Mouse (Mus musculus): ENCODE data around the gene Ppp1r2. TPM values are rescaled to one million over a fixed set of nuclear protein-coding genes. Genes with fewer than 3 reads are reported as not detected.
A peak's percentile ranks its signal among the peaks of the same experiment; 100 is the strongest.

The Ppp1r2 gene
- polyA plus RNA-seq, 1 experiment from 2014 or later, result 78.4 TPM

DNA sequence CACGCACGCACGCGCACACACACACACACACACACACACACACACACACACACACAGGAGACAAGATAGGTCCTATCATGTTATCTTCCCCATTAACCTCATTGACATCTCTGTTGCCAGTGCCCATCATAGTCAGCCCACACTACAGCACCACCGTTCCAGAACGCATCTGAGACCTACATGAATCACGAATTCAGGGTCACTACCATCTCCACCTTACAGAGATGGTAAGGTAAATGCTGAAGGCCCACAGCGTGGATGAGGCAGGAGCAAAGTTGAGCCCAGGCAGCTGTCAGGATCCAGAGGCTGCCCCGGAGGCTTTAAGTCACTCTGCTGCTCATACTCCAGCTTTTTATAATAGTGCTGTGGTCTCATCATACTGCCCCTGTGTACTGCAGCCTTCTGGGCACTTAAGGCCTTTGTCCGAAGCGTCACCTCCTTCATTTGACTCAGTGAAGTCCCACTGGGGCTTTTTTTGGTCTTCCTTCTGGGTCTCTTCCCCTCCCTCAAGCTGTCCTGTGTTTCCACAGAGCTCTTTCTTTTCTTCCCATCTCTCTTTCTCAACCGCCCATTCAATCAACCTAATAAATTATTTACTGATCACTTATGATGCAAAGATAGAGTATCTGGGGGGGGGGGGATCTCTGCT is 40.1 kb downstream of the Ppp1r2 start:
- peaks cover 20% of the 10 kb centered on the region for H3K4me1 ChIP-seq (ENCODE audit: control insufficient read depth, insufficient read depth, low read length)
- ATAC-seq (ENCODE audit: insufficient number of reproducible peaks, low FRiP score, low TSS enrichment, low read depth), result no peak
- H3K27me3 ChIP-seq (ENCODE audit: control insufficient read depth, insufficient read depth, low read length), result no peaks in the 10 kb centered on the region
- DNase-seq (ENCODE audit: low spot score), result no peak
- no peak overlapping the region for H3K27ac ChIP-seq (replicated peaks; ENCODE audit: low read depth, low read length)
- no peaks in the 10 kb centered on the region for H3K36me3 ChIP-seq (ENCODE audit: control insufficient read depth, insufficient read depth, low read length)
- H3K9ac ChIP-seq (ENCODE audit: low read length), result no peak overlapping the region
- H3K4me3 ChIP-seq (ENCODE audit: low read depth, low read length), result no peak overlapping the region
- H3K9me3 ChIP-seq (ENCODE audit: control insufficient read depth, low read length), result no peaks in the 10 kb centered on the region
- no peak overlapping the region for H3K4me2 ChIP-seq (ENCODE audit: low read depth, severe bottlenecking)
- WGBS, result 71% methylated on average over 12 of the region's 12 CpGs

DNA sequence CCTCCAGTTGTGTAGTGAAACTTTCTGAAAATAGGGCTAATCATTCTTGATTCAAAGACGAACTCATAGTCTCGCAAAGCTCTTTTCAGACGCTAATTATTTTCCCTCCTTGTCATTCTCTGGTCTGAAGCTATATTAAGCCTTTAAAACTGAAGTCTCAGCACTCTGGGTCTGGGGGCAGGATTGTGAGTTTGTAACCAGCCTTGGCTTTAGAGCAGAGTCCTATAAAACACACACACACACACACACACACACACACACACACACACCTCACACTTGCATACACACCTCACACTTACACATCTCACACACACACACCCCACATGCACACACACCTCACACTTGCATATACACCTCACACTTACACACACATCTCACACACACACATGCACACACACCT is 40.7 kb downstream of the Ppp1r2 start:
- Histone ChIP-seq H3K27ac (replicated peaks; ENCODE audit: low read depth, low read length) (no peak overlapping the region), H3K4me2 (ENCODE audit: low read depth, severe bottlenecking) (no peak overlapping the region), H3K36me3 (ENCODE audit: control insufficient read depth, insufficient read depth, low read length) (no peaks in the 10 kb centered on the region), H3K9ac (ENCODE audit: low read length) (no peak overlapping the region), H3K4me3 (ENCODE audit: low read depth, low read length) (no peak overlapping the region), H3K27me3 (ENCODE audit: control insufficient read depth, insufficient read depth, low read length) (no peaks in the 10 kb centered on the region), H3K9me3 (ENCODE audit: control insufficient read depth, low read length) (no peaks in the 10 kb centered on the region), H3K4me1 (ENCODE audit: control insufficient read depth, insufficient read depth, low read length) (peaks cover 20% of the 10 kb centered on the region)
- ATAC-seq (ENCODE audit: insufficient number of reproducible peaks, low FRiP score, low TSS enrichment, low read depth) (no peak), DNase-seq (ENCODE audit: low spot score) (no peak)
- WGBS, result 29% methylated on average over 3 of the region's 3 CpGs

DNA sequence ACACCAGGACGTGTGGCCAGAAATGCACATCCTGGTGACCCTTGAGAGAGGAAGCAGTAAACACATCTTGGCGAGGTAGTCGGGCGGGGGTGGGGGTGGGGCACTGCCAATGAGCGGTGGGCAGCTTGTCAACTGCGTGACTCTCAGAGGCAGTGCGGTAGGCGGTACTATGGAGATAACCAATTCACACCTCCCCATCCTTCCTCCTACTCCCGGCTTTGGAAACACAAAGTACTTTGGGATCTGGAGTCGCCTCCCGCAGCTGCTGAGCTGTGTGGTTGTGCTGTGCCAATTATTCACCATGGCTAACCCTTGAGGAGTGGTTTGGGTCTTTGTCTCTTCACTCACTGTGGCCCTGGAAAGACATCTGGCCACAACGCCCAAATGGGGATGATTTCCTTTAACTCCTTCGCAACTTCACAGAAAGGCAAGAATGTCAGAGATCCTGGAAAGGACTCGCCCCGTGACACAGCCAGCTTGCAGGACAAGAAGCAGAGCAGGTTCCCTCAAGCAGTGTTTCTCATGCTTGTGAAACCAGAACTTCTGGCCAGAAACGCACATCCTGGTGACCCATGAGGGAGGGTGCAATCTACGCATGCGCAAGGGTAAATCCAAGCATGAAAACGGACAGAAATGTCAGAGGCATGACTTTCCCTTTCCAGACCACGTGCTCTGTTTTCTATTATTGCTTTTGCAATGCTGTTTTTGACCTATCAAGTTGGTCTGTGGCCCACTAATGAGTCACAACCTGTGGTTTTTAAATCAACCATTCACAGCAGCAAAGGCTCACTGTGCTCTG is 41.3 kb downstream of the Ppp1r2 start:
- DNase-seq (ENCODE audit: low spot score) (peak; percentile 49), ATAC-seq (ENCODE audit: insufficient number of reproducible peaks, low FRiP score, low TSS enrichment, low read depth) (no peak)
- Histone ChIP-seq H3K27ac (replicated peaks; ENCODE audit: low read depth, low read length) (no peak overlapping the region), H3K9ac (ENCODE audit: low read length) (no peak overlapping the region), H3K36me3 (ENCODE audit: control insufficient read depth, insufficient read depth, low read length) (no peaks in the 10 kb centered on the region), H3K27me3 (ENCODE audit: control insufficient read depth, insufficient read depth, low read length) (no peaks in the 10 kb centered on the region), H3K4me2 (ENCODE audit: low read depth, severe bottlenecking) (peak overlapping the region; percentile 30), H3K9me3 (ENCODE audit: control insufficient read depth, low read length) (no peaks in the 10 kb centered on the region), H3K4me3 (ENCODE audit: low read depth, low read length) (no peak overlapping the region), H3K4me1 (ENCODE audit: control insufficient read depth, insufficient read depth, low read length) (peaks cover 20% of the 10 kb centered on the region)
- 11% methylated on average over 20 of the region's 20 CpGs for WGBS

DNA sequence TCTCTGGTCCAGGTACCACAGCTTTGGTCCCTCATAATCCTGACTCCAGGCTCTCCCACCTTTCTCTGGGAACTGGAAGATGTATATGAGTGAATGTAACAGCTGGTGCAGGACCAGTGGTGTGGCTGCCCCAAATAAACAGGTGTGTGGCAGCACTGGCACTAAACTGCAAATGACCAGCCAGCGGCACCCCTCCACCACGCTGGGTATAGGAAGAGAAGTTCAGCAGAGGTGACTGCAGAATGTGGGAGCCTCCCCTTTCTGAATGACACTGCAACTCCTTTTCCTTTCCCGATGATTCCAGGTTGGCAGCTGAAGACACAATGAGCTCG is 41.9 kb downstream of the Ppp1r2 start:
- DNase-seq (ENCODE audit: low spot score), result no peak
- Histone ChIP-seq H3K4me2 (ENCODE audit: low read depth, severe bottlenecking) (peak overlapping the region; percentile 30; the same call in 1 of the 2 replicates), H3K4me3 (ENCODE audit: low read depth, low read length) (no peak overlapping the region), H3K27me3 (ENCODE audit: control insufficient read depth, insufficient read depth, low read length) (no peaks in the 10 kb centered on the region), H3K4me1 (ENCODE audit: control insufficient read depth, insufficient read depth, low read length) (peaks cover 20% of the 10 kb centered on the region), H3K9ac (ENCODE audit: low read length) (no peak overlapping the region), H3K36me3 (ENCODE audit: control insufficient read depth, insufficient read depth, low read length) (no peaks in the 10 kb centered on the region), H3K9me3 (ENCODE audit: control insufficient read depth, low read length) (no peaks in the 10 kb centered on the region), H3K27ac (replicated peaks; ENCODE audit: low read depth, low read length) (no peak overlapping the region)
- ATAC-seq (ENCODE audit: insufficient number of reproducible peaks, low FRiP score, low TSS enrichment, low read depth), result no peak
- 8% methylated on average over 4 of the region's 4 CpGs for WGBS

DNA sequence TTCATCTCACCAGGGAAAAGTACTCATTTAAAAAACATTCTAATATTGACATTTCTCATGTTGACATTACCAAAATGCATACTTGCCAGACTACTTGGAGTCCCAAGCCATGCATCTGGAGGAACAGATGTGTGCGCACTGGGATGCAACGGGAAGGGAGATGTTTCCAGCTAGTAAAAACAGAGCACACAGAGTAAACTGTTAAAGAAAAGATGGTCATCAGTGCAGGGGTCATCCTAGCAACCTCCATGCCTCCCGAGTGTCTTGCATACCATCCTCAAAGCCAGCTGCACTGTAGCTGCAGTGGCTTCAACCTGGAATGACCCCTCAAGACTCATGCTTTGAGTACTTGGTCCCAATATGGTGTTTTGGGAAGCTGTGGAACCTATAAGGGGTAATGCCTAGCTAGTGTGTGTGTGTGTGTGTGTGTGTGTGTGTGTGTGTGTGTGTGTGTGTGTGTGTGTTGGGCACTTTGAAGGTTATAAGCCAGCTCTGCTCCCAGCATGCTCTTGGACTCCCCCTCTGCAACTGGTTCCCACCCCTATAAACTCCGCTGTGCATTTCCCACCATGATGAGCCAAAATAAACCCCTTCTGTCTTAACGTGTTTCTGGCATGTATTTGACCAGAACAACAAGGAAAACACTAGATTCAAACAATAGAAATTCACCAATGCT is 42.4 kb downstream of the Ppp1r2 start:
- 72% methylated on average over 5 of the region's 5 CpGs for WGBS

DNA sequence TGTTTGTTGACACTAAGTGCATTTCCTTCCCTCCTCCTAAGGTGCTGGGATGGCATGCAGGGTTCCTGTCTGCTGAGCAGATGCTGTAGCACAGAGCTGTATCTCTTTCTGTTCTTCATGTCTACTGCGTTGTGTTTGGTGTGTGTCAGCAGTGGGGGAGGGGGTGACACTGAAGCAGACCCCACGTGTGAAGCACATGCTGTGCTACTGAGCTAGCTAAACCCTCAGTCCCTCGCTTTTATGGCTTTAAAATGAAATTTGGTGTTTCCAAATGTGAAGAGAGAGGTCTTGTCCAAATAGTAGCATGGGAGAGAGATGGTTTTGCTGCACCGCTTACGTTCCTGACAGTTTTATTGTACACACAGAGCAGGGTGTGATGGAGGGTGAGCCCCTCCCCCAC is 43.5 kb downstream of the Ppp1r2 start:
- ATAC-seq (ENCODE audit: insufficient number of reproducible peaks, low FRiP score, low TSS enrichment, low read depth), result no peak
- no peak for DNase-seq (ENCODE audit: low spot score)
- 63% methylated on average over 5 of the region's 5 CpGs for WGBS
- Histone ChIP-seq H3K4me3 (ENCODE audit: low read depth, low read length) (no peak overlapping the region), H3K36me3 (ENCODE audit: control insufficient read depth, insufficient read depth, low read length) (no peaks in the 10 kb centered on the region), H3K4me1 (ENCODE audit: control insufficient read depth, insufficient read depth, low read length) (peaks cover 20% of the 10 kb centered on the region), H3K4me2 (ENCODE audit: low read depth, severe bottlenecking) (no peak overlapping the region), H3K27me3 (ENCODE audit: control insufficient read depth, insufficient read depth, low read length) (no peaks in the 10 kb centered on the region), H3K9me3 (ENCODE audit: control insufficient read depth, low read length) (no peaks in the 10 kb centered on the region), H3K9ac (ENCODE audit: low read length) (no peak overlapping the region), H3K27ac (replicated peaks; ENCODE audit: low read depth, low read length) (no peak overlapping the region)

More for the DNA sequence above, 42.4 kb downstream of the Ppp1r2 start:
- no peak overlapping the region for H3K9ac ChIP-seq (ENCODE audit: low read length)
- H3K4me3 ChIP-seq (ENCODE audit: low read depth, low read length), result no peak overlapping the region
- peaks cover 20% of the 10 kb centered on the region for H3K4me1 ChIP-seq (ENCODE audit: control insufficient read depth, insufficient read depth, low read length)
- H3K27ac ChIP-seq (replicated peaks; ENCODE audit: low read depth, low read length), result no peak overlapping the region
- no peaks in the 10 kb centered on the region for H3K9me3 ChIP-seq (ENCODE audit: control insufficient read depth, low read length)
- H3K4me2 ChIP-seq (ENCODE audit: low read depth, severe bottlenecking), result no peak overlapping the region
- DNase-seq (ENCODE audit: low spot score) (no peak), ATAC-seq (ENCODE audit: insufficient number of reproducible peaks, low FRiP score, low TSS enrichment, low read depth) (no peak)
- H3K36me3 ChIP-seq (ENCODE audit: control insufficient read depth, insufficient read depth, low read length), result no peaks in the 10 kb centered on the region
- no peaks in the 10 kb centered on the region for H3K27me3 ChIP-seq (ENCODE audit: control insufficient read depth, insufficient read depth, low read length)

DNA sequence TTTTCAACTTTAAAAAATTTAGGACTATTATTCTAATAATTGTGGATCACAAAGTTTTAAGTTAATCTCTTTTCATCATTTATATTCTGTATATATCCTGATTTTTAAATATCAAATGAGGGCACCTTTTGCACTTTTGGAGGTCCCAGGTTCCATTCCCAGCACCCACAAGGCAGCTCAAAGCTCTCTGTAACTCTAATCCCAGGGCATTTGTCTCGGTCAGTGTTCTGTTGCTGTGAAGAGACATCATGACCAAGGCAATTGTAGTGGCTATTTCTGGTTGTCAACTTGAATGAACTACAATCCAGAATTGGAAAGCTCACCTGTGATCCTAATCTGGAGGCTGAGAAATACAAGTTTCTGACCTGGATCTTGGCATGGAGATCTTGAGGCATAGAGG is 47.3 kb downstream of the Ppp1r2 start:
- Histone ChIP-seq H3K27me3 (ENCODE audit: control insufficient read depth, insufficient read depth, low read length) (no peaks in the 10 kb centered on the region), H3K9me3 (ENCODE audit: control insufficient read depth, low read length) (no peaks in the 10 kb centered on the region), H3K4me3 (ENCODE audit: low read depth, low read length) (no peak overlapping the region), H3K9ac (ENCODE audit: low read length) (no peak overlapping the region), H3K36me3 (ENCODE audit: control insufficient read depth, insufficient read depth, low read length) (no peaks in the 10 kb centered on the region), H3K4me2 (ENCODE audit: low read depth, severe bottlenecking) (no peak overlapping the region), H3K4me1 (ENCODE audit: control insufficient read depth, insufficient read depth, low read length) (no peaks in the 10 kb centered on the region), H3K27ac (replicated peaks; ENCODE audit: low read depth, low read length) (no peak overlapping the region)
- no peak for DNase-seq (ENCODE audit: low spot score)
- WGBS, result 87% methylated on average over 1 of the region's 1 CpGs
- no peak for ATAC-seq (ENCODE audit: insufficient number of reproducible peaks, low FRiP score, low TSS enrichment, low read depth)

DNA sequence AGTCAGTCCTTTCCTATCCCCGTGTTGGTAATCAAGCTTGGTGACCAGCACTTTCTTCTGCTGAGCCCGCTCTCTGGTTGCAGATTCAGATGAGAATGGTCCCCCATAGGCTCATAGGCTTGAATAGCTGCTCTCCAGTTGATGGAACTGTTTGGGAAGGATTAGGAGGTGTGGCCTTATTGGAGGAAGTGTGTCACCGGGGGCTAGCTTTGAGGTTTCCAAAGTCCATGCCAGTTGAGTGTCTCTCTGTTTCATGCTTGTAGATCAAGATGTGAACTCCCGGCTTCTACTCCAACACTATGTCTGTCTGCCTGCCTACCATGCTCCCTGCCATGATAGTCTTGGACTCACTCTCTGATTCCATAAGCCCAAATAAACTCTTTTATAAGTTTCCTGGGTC is 59.8 kb downstream of the Ppp1r2 start:
- Histone ChIP-seq H3K27me3 (ENCODE audit: control insufficient read depth, insufficient read depth, low read length) (no peaks in the 10 kb centered on the region), H3K36me3 (ENCODE audit: control insufficient read depth, insufficient read depth, low read length) (no peaks in the 10 kb centered on the region), H3K4me3 (ENCODE audit: low read depth, low read length) (no peak overlapping the region), H3K9me3 (ENCODE audit: control insufficient read depth, low read length) (no peaks in the 10 kb centered on the region; the same call in 1 of the 2 replicates), H3K27ac (replicated peaks; ENCODE audit: low read depth, low read length) (no peak overlapping the region), H3K9ac (ENCODE audit: low read length) (no peak overlapping the region), H3K4me1 (ENCODE audit: control insufficient read depth, insufficient read depth, low read length) (no peaks in the 10 kb centered on the region), H3K4me2 (ENCODE audit: low read depth, severe bottlenecking) (no peak overlapping the region)
- 92% methylated on average over 4 of the region's 4 CpGs for WGBS
- DNase-seq (ENCODE audit: low spot score) (no peak), ATAC-seq (ENCODE audit: insufficient number of reproducible peaks, low FRiP score, low TSS enrichment, low read depth) (no peak)
